Mouse (Mus musculus) ES-E14 (cell line): Measurements from ENCODE around the gene Map10.

Experiments
- CHD2 ChIP-seq: IDR thresholded peaks from 2 replicates; pipeline ENCODE4 v1.6.1; 2014; ENCODE audit warnings: mild to moderate bottlenecking, low read depth, low read length, inconsistent platforms
- HCFC1 ChIP-seq: IDR thresholded peaks from 2 replicates; pipeline ENCODE4 v1.6.1; 2012; ENCODE audit warnings: low read length, inconsistent platforms, borderline replicate concordance; ENCODE audit not compliant: insufficient read depth
- MAFK ChIP-seq: IDR thresholded peaks from 2 replicates; pipeline ENCODE4 v1.6.1; 2014; ENCODE audit warnings: mild to moderate bottlenecking, low read depth, low read length, inconsistent platforms; ENCODE audit not compliant: insufficient read depth
- ZC3H11A ChIP-seq: IDR thresholded peaks from 2 replicates; pipeline ENCODE4 v1.6.1; 2012; ENCODE audit warnings: low read depth, mild to moderate bottlenecking, inconsistent platforms, low read length, borderline replicate concordance
- ZNF384 ChIP-seq: IDR thresholded peaks from 2 replicates; pipeline ENCODE4 v1.6.1; 2012; ENCODE audit warnings: low read depth, low read length, inconsistent platforms

- TF ChIP-seq ZNF384 (no peak), MAFK (no peak), HCFC1 (no peak), CHD2 (no peak), ZC3H11A (no peak)
These were observed 33.4 kb downstream of the Map10 start for GRCm38 (mm10) chr8:125702868-125703473.
